Mouse (Mus musculus): ENCODE results near the gene Cks1b.

Cks1b gene

GRCm38 (mm10) chr3:89381233-89381632 is 37.0 kb downstream of the Cks1b start:
- DNase-seq: no peak

GRCm38 (mm10) chr3:89380711-89381110 is 37.5 kb downstream of the Cks1b start:
- DNase-seq: no peak

GRCm38 (mm10) chr3:89380291-89380690 is 37.9 kb downstream of the Cks1b start:
- no peak for DNase-seq

GRCm38 (mm10) chr3:89379388-89380131 is 38.6 kb downstream of the Cks1b start:
- no peak for DNase-seq

GRCm38 (mm10) chr3:89378394-89379067 is 39.7 kb downstream of the Cks1b start:
- DNase-seq: peak; percentile 58

- DNase-seq: no peak
Measured at GRCm38 (mm10) chr3:89377831-89378230, 40.4 kb downstream of the Cks1b start.

GRCm38 (mm10) chr3:89373581-89374231 is 44.5 kb downstream of the Cks1b start:
- no peak for DNase-seq

GRCm38 (mm10) chr3:89367338-89367737 is 50.8 kb downstream of the Cks1b start:
- no peak for DNase-seq

- DNase-seq: no peak
Measured at GRCm38 (mm10) chr3:89365486-89366414, 52.4 kb downstream of the Cks1b start.

Data from cerebellum, adult 11 months (tissue).